ENCODE assay signal across 16 mouse cellular contexts in genomic region chr2:20737837-20738236, GRCm38 (mm10).
DNase-seq lines count a peak whose midpoint lies in the region; ATAC-seq and TF ChIP-seq lines count a peak whose summit lies in the region.
"Had no signal": no experiment of that assay in that cellular context is flagged by ENCODE, and none has a peak within 500 bp of the region (broad histone marks: within the 10 kb centered on the region; RNA-seq: fewer than 3 reads in every experiment).

No protein-coding gene starts in this region.

- H3K9ac ChIP-seq in kidney, postnatal 0 days (ENCODE audit: low read depth, low read length) = no peak overlapping the region
- H3K9ac ChIP-seq in midbrain, postnatal 0 days (replicated peaks; ENCODE audit: low read length, poor library complexity, severe bottlenecking) = no peak overlapping the region
- H3K9ac ChIP-seq: embryonic facial prominence, embryonic 12.5 days; heart, embryonic 13.5 days; lung, embryonic 14.5 days; midbrain, embryonic 13.5 days had no signal

- peaks cover 9% of the 10 kb centered on the region for H3K4me1 ChIP-seq in kidney, postnatal 0 days (replicated peaks; ENCODE audit: insufficient read depth, low read length)
- peaks cover 70% of the 10 kb centered on the region for H3K4me1 ChIP-seq in E14TG2a.4 (replicated peaks; ENCODE audit: low read depth, low read length)
- H3K4me1 ChIP-seq in olfactory bulb, adult 2 months (ENCODE audit: control insufficient read depth, insufficient read depth, low read length) = peaks cover 10% of the 10 kb centered on the region
- no peaks in the 10 kb centered on the region for H3K4me1 ChIP-seq in midbrain, postnatal 0 days (ENCODE audit: insufficient read depth, low read length)
- H3K4me1 ChIP-seq: midbrain, embryonic 13.5 days had no signal

- no peak for TF ChIP-seq POLR2A in olfactory bulb, adult 2 months (IDR thresholded peaks at IDR 0.05; ENCODE audit: insufficient read depth, low read depth, low read length)

- no peak overlapping the region for H3K4me3 ChIP-seq in kidney, postnatal 0 days (replicated peaks; ENCODE audit: low read depth, low read length)
- H3K4me3 ChIP-seq in E14TG2a.4 (replicated peaks; ENCODE audit: low read length) = peak overlapping the region; percentile 46
- 0 out of 2 replicates have a peak overlapping the region, but pooled peaks have one; percentile 17 for H3K4me3 ChIP-seq in olfactory bulb, adult 2 months (ENCODE audit: insufficient read depth, low read depth, low read length)
- no peak overlapping the region for H3K4me3 ChIP-seq in midbrain, postnatal 0 days (ENCODE audit: low read depth, low read length)
- H3K4me3 ChIP-seq: embryonic facial prominence, embryonic 12.5 days; heart, embryonic 13.5 days; midbrain, embryonic 13.5 days had no signal

- no peak overlapping the region for H3K27ac ChIP-seq in kidney, postnatal 0 days
- H3K27ac ChIP-seq in olfactory bulb, adult 2 months (ENCODE audit: insufficient read depth, low read depth, low read length) = no peak overlapping the region
- no peak overlapping the region for H3K27ac ChIP-seq in midbrain, postnatal 0 days (ENCODE audit: low read depth, low read length)
- H3K27ac ChIP-seq: embryonic facial prominence, embryonic 12.5 days; heart, embryonic 13.5 days; midbrain, embryonic 13.5 days had no signal

- DNase-seq in kidney, postnatal 0 days (ENCODE audit: low spot score) = no peak
- DNase-seq in kidney, adult 11 months = no peak
- DNase-seq in ZHBTc4 (ENCODE audit: low read depth, low spot score) = peak; percentile 63
- DNase-seq in layer of hippocampus, adult 11-12 months (ENCODE audit: low spot score) = no peak
- no peak for DNase-seq in thymus, postnatal 25 days
- no peak for DNase-seq in midbrain, postnatal 0 days (ENCODE audit: low spot score)
- DNase-seq: cerebellum, adult 11-12 months; gastrocnemius, postnatal 36 days; lung, embryonic 14.5 days; retina, postnatal 1 day; thymus, postnatal 36 days had no signal

- WGBS in kidney, postnatal 0 days = 42% methylated on average over 4 of the region's 4 CpGs
- WGBS in olfactory bulb, adult 2 months = 61% methylated on average over 4 of the region's 4 CpGs
- 68% methylated on average over 4 of the region's 4 CpGs for WGBS in midbrain, postnatal 0 days

- no peak for ATAC-seq in kidney, postnatal 0 days (replicated peaks; ENCODE audit: low FRiP score, low read depth)
- ATAC-seq in midbrain, postnatal 0 days (ENCODE audit: low FRiP score) = no peak
- ATAC-seq: midbrain, embryonic 13.5 days had no signal

- no peaks in the 10 kb centered on the region for H3K27me3 ChIP-seq in kidney, postnatal 0 days (ENCODE audit: insufficient read depth, low read length)
- no peaks in the 10 kb centered on the region for H3K27me3 ChIP-seq in E14TG2a.4 (ENCODE audit: insufficient read depth, low read length)
- no peaks in the 10 kb centered on the region for H3K27me3 ChIP-seq in midbrain, postnatal 0 days (ENCODE audit: insufficient read depth, low read length)
- H3K27me3 ChIP-seq: embryonic facial prominence, embryonic 12.5 days; heart, embryonic 13.5 days; midbrain, embryonic 13.5 days had no signal

- H3K9me3 ChIP-seq in kidney, postnatal 0 days (replicated peaks; ENCODE audit: low read length) = no peaks in the 10 kb centered on the region
- H3K9me3 ChIP-seq in E14TG2a.4 (ENCODE audit: low read length) = no peaks in the 10 kb centered on the region
- H3K9me3 ChIP-seq in midbrain, postnatal 0 days (ENCODE audit: low read length) = no peaks in the 10 kb centered on the region
- H3K9me3 ChIP-seq: embryonic facial prominence, embryonic 12.5 days; heart, embryonic 13.5 days; midbrain, embryonic 13.5 days had no signal

- no peak for TF ChIP-seq CTCF in kidney, postnatal 0 days (IDR thresholded peaks at IDR 0.05; ENCODE audit: low read depth)
- TF ChIP-seq CTCF in E14TG2a.4 (conservative IDR thresholded peaks at IDR 0.05; ENCODE audit: low read length) = no peak
- no peak for TF ChIP-seq CTCF in olfactory bulb, adult 2 months (IDR thresholded peaks at IDR 0.05; ENCODE audit: insufficient read depth, low read depth, low read length)
- TF ChIP-seq CTCF in midbrain, postnatal 0 days (IDR thresholded peaks at IDR 0.05) = no peak

- H3K36me3 ChIP-seq in kidney, postnatal 0 days (ENCODE audit: insufficient read depth, low read length) = no peaks in the 10 kb centered on the region
- H3K36me3 ChIP-seq in E14TG2a.4 (ENCODE audit: insufficient read depth, low read length) = peaks cover 24% of the 10 kb centered on the region
- H3K36me3 ChIP-seq in midbrain, postnatal 0 days (ENCODE audit: insufficient read depth, low read length) = no peaks in the 10 kb centered on the region
- H3K36me3 ChIP-seq: embryonic facial prominence, embryonic 12.5 days; heart, embryonic 13.5 days; midbrain, embryonic 13.5 days had no signal

- H3K4me2 ChIP-seq in kidney, postnatal 0 days (ENCODE audit: low read length) = peak overlapping the region; percentile 39; the same call in 1 of the 2 replicates
- no peak overlapping the region for H3K4me2 ChIP-seq in midbrain, postnatal 0 days (ENCODE audit: low read depth, low read length, poor library complexity, severe bottlenecking)
- H3K4me2 ChIP-seq: midbrain, embryonic 13.5 days had no signal

Comparison
In these comparisons a context has a peak if more than half of its experiments do, and no peak if none do; other contexts are left out.
1. H3K4me3 ChIP-seq: peak in E14TG2a.4 (single experiment) and olfactory bulb, adult 2 months (single experiment); none in kidney, postnatal 0 days (single experiment) and midbrain, postnatal 0 days (single experiment).